Mouse (Mus musculus): Measurements from ENCODE around the gene Agbl3.

GRCm38 (mm10) chr6:34749526-34749925 is 30.7 kb upstream of the Agbl3 start:
- no peak for TF ChIP-seq CTCF (IDR thresholded peaks at IDR 0.05; ENCODE audit: extremely low read depth, insufficient read depth, insufficient read length, insufficient replicate concordance)
- TF ChIP-seq POLR2A (IDR thresholded peaks at IDR 0.05; ENCODE audit: low read depth, low read length), result no peak

Measured in spleen, adult 2 months (tissue).